Mouse (Mus musculus): ENCODE measurements around the gene Gorasp2. TPM values are rescaled to one million over a fixed set of nuclear protein-coding genes. Genes with fewer than 3 reads are reported as not detected.

Gorasp2 gene
- polyA plus RNA-seq, 1 experiment from 2014 or later: 145 TPM

DNA sequence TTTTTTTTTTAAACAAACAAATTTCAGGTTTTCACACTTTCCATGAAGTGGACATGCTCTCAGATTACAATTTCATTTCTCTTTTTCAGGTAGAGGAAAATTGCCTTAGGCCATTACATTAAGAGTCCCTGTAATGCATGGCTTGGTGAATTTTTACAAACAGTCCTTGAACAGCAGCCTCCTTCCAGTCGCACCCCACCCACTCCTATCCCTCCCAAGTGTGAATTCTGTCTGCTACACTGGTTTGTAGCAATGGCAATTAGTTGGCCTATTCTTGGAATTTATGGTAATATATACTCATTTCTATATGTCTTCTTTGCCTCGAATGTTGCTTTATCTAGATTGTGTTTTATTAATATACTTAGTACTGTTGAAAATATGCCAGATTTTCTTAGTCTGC lies 11.1 kb downstream of the Gorasp2 start:
- Histone ChIP-seq H3K9me3 (replicated peaks; ENCODE audit: control insufficient read depth, low read length, poor library complexity, severe bottlenecking) (no peaks in the 10 kb centered on the region), H3K36me3 (ENCODE audit: control insufficient read depth, insufficient read depth, low read length) (no peaks in the 10 kb centered on the region), H3K4me2 (ENCODE audit: low read length) (no peak overlapping the region), H3K4me3 (ENCODE audit: low read depth, low read length) (no peak overlapping the region), H3K9ac (ENCODE audit: low read depth, low read length) (no peak overlapping the region), H3K4me1 (ENCODE audit: control insufficient read depth, insufficient read depth, low read length) (no peaks in the 10 kb centered on the region), H3K27ac (ENCODE audit: low read length) (no peak overlapping the region), H3K27me3 (ENCODE audit: control insufficient read depth, insufficient read depth, low read depth, low read length) (no peaks in the 10 kb centered on the region)
- ATAC-seq: no peak
- WGBS: 88% methylated on average over 2 of the region's 2 CpGs

DNA sequence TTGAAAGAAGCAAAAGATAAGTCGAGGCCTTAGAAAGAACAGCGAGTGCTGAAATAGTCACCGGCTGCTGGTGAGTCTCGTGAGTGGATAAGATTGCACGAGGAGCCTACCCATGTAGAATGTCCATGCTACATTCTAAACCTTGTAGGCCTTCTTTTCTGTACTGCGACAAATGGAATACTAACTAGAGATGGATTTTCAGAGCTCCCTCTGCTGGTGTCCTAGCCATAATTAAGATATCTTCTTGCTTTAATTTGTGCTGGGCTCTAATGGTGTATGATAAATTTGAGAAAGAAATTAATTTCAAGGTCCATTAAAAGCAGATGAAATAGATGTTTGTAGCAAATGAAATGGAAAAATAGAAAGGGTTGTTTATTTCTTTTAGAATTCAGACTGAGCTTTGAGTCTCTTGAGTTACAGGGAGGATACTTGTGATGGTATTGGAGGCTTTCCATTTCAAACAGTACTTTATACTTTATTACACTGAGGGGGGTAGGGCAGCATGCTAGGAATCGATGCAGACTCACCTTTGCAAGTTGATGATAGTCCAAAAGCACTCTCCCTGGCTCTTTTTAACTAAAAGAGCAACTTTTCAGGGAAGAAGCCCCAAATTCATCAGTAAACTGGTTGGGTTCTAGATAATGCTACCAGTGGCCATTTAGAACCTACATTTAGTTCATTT lies 12.2 kb downstream of the Gorasp2 start:
- Histone ChIP-seq H3K4me2 (ENCODE audit: low read length) (no peak overlapping the region), H3K27me3 (ENCODE audit: control insufficient read depth, insufficient read depth, low read depth, low read length) (no peaks in the 10 kb centered on the region), H3K4me1 (ENCODE audit: control insufficient read depth, insufficient read depth, low read length) (no peaks in the 10 kb centered on the region), H3K9me3 (replicated peaks; ENCODE audit: control insufficient read depth, low read length, poor library complexity, severe bottlenecking) (no peaks in the 10 kb centered on the region), H3K4me3 (ENCODE audit: low read depth, low read length) (no peak overlapping the region), H3K9ac (ENCODE audit: low read depth, low read length) (no peak overlapping the region), H3K36me3 (ENCODE audit: control insufficient read depth, insufficient read depth, low read length) (peaks cover 7% of the 10 kb centered on the region; the same call in 1 of the 2 replicates), H3K27ac (ENCODE audit: low read length) (no peak overlapping the region)
- WGBS: 78% methylated on average over 7 of the region's 7 CpGs
- no peak for ATAC-seq

DNA sequence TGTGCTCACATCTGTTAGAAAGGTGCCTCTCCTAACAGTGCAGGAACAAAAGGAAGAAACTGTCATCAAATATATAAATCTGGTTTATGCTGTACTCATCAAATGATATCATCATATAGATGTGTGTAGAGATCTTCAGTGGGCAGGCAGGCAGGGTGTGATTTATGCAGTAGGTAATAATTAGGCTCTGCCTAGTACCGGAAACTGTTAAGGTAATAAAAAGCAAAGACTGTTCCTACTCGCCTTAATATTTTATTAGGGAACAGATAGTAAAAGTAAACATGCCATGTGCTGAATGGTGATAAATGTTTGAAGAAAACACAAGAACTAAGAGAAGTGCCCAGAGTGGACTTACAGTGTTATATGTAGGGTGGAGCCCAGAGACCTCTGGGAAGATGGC lies 20.9 kb downstream of the Gorasp2 start:
- H3K9ac ChIP-seq (ENCODE audit: low read depth, low read length): no peak overlapping the region
- H3K4me2 ChIP-seq (ENCODE audit: low read length): no peak overlapping the region
- 88% methylated on average over 2 of the region's 2 CpGs for WGBS
- H3K4me1 ChIP-seq (ENCODE audit: control insufficient read depth, insufficient read depth, low read length): no peaks in the 10 kb centered on the region
- H3K27ac ChIP-seq (ENCODE audit: low read length): no peak overlapping the region
- H3K36me3 ChIP-seq (ENCODE audit: control insufficient read depth, insufficient read depth, low read length): peaks cover 38% of the 10 kb centered on the region
- no peaks in the 10 kb centered on the region for H3K9me3 ChIP-seq (replicated peaks; ENCODE audit: control insufficient read depth, low read length, poor library complexity, severe bottlenecking)
- ATAC-seq: no peak
- no peak overlapping the region for H3K4me3 ChIP-seq (ENCODE audit: low read depth, low read length)
- H3K27me3 ChIP-seq (ENCODE audit: control insufficient read depth, insufficient read depth, low read depth, low read length): no peaks in the 10 kb centered on the region

DNA sequence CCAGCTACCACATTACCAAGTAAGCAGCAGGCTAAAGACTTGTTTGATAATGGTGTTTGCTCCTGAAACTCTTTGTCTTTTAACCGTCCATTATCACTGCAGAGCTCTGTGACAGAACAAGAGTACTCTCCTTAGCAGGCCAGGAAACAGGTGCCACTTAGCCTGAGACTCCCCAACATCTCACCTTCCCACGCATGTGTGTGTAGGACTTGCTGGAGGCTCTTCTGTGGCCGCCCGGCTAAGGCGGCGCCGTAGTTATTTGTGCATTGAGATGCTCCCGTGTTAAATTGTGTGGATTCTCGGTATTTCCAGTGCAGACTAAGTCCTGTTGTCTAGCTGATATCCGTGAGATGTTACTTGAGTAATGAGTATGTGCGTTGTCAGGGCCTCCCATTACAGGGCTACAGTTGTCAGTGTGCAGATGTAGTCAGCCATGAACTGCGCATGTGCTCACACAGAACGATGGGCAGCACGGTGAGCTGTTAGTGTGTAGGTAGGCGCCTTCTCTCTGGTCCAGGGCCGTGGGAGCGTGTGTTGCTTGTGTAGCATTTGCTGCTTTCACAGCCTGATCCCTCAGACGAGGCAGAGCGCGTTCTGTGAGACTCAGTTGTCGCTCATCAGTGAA lies 27.2 kb downstream of the Gorasp2 start:
- Histone ChIP-seq H3K9ac (ENCODE audit: low read depth, low read length) (no peak overlapping the region), H3K4me3 (ENCODE audit: low read depth, low read length) (no peak overlapping the region), H3K27ac (ENCODE audit: low read length) (no peak overlapping the region), H3K27me3 (ENCODE audit: control insufficient read depth, insufficient read depth, low read depth, low read length) (no peaks in the 10 kb centered on the region), H3K9me3 (replicated peaks; ENCODE audit: control insufficient read depth, low read length, poor library complexity, severe bottlenecking) (no peaks in the 10 kb centered on the region), H3K4me1 (ENCODE audit: control insufficient read depth, insufficient read depth, low read length) (no peaks in the 10 kb centered on the region), H3K4me2 (ENCODE audit: low read length) (no peak overlapping the region), H3K36me3 (ENCODE audit: control insufficient read depth, insufficient read depth, low read length) (peaks cover 48% of the 10 kb centered on the region)
- 94% methylated on average over 21 of the region's 21 CpGs for WGBS
- no peak for ATAC-seq

DNA sequence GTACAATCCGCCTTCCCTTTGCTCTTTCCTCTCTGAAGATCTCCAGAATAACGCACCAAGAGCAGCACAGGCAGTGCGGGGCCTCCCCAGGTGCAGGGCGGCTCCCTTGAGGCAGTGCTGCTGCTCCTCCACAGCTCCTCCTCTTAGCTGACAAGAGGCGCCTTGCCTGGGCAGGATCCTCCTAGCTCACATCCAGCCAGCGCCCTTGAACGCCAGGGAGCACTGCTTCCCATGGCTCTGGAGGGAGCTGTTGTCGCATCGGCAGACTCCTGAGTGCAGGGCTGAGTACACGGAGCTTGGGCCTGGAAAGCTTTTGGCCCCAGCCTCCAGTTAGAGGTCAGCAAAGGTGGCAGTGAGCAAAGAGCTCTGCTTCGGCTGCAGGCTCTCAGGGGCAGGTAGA lies 28.8 kb downstream of the Gorasp2 start:
- Histone ChIP-seq H3K27me3 (ENCODE audit: control insufficient read depth, insufficient read depth, low read depth, low read length) (no peaks in the 10 kb centered on the region), H3K36me3 (ENCODE audit: control insufficient read depth, insufficient read depth, low read length) (peaks cover 41% of the 10 kb centered on the region), H3K9me3 (replicated peaks; ENCODE audit: control insufficient read depth, low read length, poor library complexity, severe bottlenecking) (no peaks in the 10 kb centered on the region), H3K27ac (ENCODE audit: low read length) (no peak overlapping the region), H3K9ac (ENCODE audit: low read depth, low read length) (no peak overlapping the region), H3K4me1 (ENCODE audit: control insufficient read depth, insufficient read depth, low read length) (no peaks in the 10 kb centered on the region), H3K4me2 (ENCODE audit: low read length) (no peak overlapping the region), H3K4me3 (ENCODE audit: low read depth, low read length) (no peak overlapping the region)
- ATAC-seq: no peak
- WGBS: 87% methylated on average over 11 of the region's 11 CpGs

DNA sequence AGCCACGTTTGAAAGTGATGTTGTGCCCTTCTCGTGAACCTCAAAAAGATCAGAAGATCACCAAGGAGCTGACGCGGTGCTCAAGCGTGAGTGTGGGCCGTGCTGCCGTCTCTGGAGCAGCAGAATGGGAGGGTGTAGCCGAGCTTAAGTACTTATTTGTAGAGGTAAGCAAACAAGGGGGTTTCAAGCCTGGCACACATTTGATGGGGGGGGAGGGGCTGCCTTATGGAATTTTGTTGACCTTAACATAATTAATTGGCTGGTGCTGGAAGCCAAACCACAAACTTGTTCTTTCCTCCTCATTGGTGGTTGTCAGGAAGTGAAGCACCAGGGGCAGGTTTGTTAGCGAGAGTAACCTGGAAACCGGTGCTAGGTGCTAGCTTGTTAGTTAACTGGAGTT lies 34.3 kb downstream of the Gorasp2 start:
- no peak for ATAC-seq

DNA sequence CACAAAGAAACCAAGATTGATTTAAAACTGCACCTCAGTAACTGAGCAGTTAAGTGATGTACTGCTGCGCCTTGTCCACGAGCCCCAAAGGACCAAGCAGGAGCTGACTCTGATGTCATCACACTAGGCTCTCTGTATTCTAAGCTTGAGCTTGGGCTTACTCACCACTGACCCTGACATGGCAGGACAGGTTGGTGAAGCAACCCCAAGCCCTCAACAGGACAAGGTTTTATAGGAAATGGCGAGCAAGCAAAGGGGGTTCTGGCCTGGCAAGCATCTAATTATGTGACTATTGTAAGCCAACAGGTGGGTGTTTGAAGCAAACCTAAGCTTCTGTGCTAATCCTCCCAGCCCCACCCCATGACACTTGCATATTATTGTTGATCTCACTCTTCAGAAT lies 39.5 kb downstream of the Gorasp2 start:
- Histone ChIP-seq H3K4me1 (ENCODE audit: control insufficient read depth, insufficient read depth, low read length) (peaks cover 7% of the 10 kb centered on the region; the same call in 1 of the 2 replicates), H3K9me3 (replicated peaks; ENCODE audit: control insufficient read depth, low read length, poor library complexity, severe bottlenecking) (0 out of 2 replicates have a peak, but pooled peaks cover 2% of the 10 kb centered on the region), H3K27ac (ENCODE audit: low read length) (no peak overlapping the region), H3K4me2 (ENCODE audit: low read length) (no peak overlapping the region), H3K27me3 (ENCODE audit: control insufficient read depth, insufficient read depth, low read depth, low read length) (no peaks in the 10 kb centered on the region), H3K36me3 (ENCODE audit: control insufficient read depth, insufficient read depth, low read length) (no peaks in the 10 kb centered on the region), H3K4me3 (ENCODE audit: low read depth, low read length) (no peak overlapping the region), H3K9ac (ENCODE audit: low read depth, low read length) (no peak overlapping the region)
- 93% methylated on average over 3 of the region's 3 CpGs for WGBS
- ATAC-seq: no peak

More for the DNA sequence above, 34.3 kb downstream of the Gorasp2 start:
- WGBS: 90% methylated on average over 10 of the region's 10 CpGs
- H3K36me3 ChIP-seq (ENCODE audit: control insufficient read depth, insufficient read depth, low read length): peaks cover 15% of the 10 kb centered on the region; the same call in 1 of the 2 replicates
- H3K9me3 ChIP-seq (replicated peaks; ENCODE audit: control insufficient read depth, low read length, poor library complexity, severe bottlenecking): 0 out of 2 replicates have a peak, but pooled peaks cover 2% of the 10 kb centered on the region
- H3K27me3 ChIP-seq (ENCODE audit: control insufficient read depth, insufficient read depth, low read depth, low read length): no peaks in the 10 kb centered on the region
- no peak overlapping the region for H3K9ac ChIP-seq (ENCODE audit: low read depth, low read length)
- H3K4me2 ChIP-seq (ENCODE audit: low read length): no peak overlapping the region
- no peak overlapping the region for H3K27ac ChIP-seq (ENCODE audit: low read length)
- H3K4me3 ChIP-seq (ENCODE audit: low read depth, low read length): no peak overlapping the region
- H3K4me1 ChIP-seq (ENCODE audit: control insufficient read depth, insufficient read depth, low read length): no peaks in the 10 kb centered on the region

DNA sequence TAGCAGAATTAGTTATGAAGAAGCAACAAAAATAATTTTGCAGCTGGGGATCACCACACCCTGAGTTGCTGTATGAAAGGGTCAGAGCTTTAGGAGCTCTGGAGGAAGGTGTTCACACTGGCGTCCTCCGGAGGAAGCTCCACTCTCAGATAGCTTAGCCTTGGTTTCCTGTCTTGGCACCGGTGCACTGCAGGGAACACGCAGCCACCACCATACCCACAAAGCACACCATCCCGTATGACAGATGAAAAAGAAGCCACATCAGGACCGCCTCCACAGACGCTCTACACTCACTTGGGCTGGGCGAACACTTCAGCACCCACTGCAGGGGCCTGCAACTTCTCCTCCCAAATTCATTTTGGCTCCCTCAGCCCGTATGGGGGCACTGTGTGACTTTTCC lies 40.2 kb downstream of the Gorasp2 start:
- WGBS: 71% methylated on average over 9 of the region's 9 CpGs

DNA sequence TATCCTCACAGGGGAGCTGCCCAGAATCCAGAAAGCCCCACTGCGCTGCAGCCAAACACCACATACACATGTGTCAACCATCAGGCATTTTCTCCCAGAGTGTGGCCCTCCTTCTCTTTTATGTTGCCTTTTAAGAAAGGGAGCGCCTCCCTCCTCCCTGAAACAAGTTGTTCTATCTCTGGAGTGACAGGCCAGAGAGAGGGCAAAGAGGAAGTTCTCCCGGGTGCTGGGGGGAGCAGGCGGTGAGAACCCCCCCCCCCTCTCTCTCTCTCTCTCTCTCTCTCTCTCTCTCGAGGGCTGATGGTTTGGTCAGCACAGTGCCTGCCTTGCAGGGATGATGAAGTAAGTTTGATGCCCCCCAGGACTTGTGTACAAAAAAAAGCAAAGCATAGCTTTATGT lies 41.0 kb downstream of the Gorasp2 start:
- Histone ChIP-seq H3K27me3 (ENCODE audit: control insufficient read depth, insufficient read depth, low read depth, low read length) (no peaks in the 10 kb centered on the region), H3K9me3 (replicated peaks; ENCODE audit: control insufficient read depth, low read length, poor library complexity, severe bottlenecking) (0 out of 2 replicates have a peak, but pooled peaks cover 2% of the 10 kb centered on the region), H3K4me2 (ENCODE audit: low read length) (no peak overlapping the region), H3K4me1 (ENCODE audit: control insufficient read depth, insufficient read depth, low read length) (peaks cover 7% of the 10 kb centered on the region; the same call in 1 of the 2 replicates), H3K36me3 (ENCODE audit: control insufficient read depth, insufficient read depth, low read length) (no peaks in the 10 kb centered on the region), H3K4me3 (ENCODE audit: low read depth, low read length) (no peak overlapping the region), H3K9ac (ENCODE audit: low read depth, low read length) (no peak overlapping the region), H3K27ac (ENCODE audit: low read length) (no peak overlapping the region)
- no peak for ATAC-seq
- 65% methylated on average over 5 of the region's 5 CpGs for WGBS

More for the DNA sequence above, 40.2 kb downstream of the Gorasp2 start:
- no peak for ATAC-seq
- Histone ChIP-seq H3K4me3 (ENCODE audit: low read depth, low read length) (no peak overlapping the region), H3K27me3 (ENCODE audit: control insufficient read depth, insufficient read depth, low read depth, low read length) (no peaks in the 10 kb centered on the region), H3K9ac (ENCODE audit: low read depth, low read length) (no peak overlapping the region), H3K27ac (ENCODE audit: low read length) (no peak overlapping the region), H3K4me2 (ENCODE audit: low read length) (no peak overlapping the region), H3K4me1 (ENCODE audit: control insufficient read depth, insufficient read depth, low read length) (peaks cover 7% of the 10 kb centered on the region; the same call in 1 of the 2 replicates), H3K36me3 (ENCODE audit: control insufficient read depth, insufficient read depth, low read length) (no peaks in the 10 kb centered on the region), H3K9me3 (replicated peaks; ENCODE audit: control insufficient read depth, low read length, poor library complexity, severe bottlenecking) (0 out of 2 replicates have a peak, but pooled peaks cover 2% of the 10 kb centered on the region)
